Mouse (Mus musculus) kidney, adult 11 months (tissue): Measurements from ENCODE around the gene Psmb7.

Experiments
- DNase-seq: peaks from one replicate; pipeline ENCODE4 v3.0.0; 2022

Gene Psmb7

DNA sequence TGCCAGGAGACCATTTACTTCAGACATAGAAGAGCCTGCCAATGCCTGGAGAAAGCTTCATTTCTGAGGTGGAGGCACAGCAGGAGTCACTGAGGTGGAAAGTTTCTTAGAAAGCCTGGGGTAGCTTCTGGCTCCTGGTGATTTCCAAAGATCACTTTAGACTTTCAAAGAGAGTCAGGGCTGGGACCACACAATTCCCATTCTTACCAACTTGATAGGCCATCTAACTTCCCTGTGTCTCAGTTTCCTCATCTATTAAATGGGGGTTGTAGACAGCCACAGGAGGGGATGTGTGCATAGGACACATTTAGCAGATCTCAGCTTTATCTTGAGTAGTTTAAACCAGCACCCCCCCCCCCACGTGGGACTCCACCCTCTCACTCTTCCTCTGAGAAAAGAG lies 101.5 kb downstream of the Psmb7 start:
- DNase-seq, result no peak

GRCm38 (mm10) chr2:38541570-38541969 lies 102.3 kb downstream of the Psmb7 start:
- no peak for DNase-seq

DNA sequence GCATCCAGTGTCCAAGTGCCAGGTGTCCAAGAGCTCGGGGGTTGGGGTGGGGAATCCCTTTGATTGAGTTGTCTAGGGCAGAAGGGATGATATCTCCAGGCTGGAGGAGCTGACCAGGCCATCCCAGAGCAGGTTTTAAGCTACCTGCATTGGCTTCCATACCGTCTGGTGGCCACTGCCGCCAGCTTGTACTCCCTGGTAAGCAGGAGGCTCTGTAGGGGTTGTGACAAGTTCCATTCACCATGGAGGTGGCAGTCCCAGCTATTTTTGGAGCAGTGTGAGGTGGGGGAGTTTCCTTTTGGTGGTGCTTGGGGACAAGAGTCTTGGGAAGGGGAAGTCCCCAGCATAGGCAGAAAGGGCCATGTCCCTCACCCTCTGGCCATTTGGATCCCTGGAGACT lies 102.8 kb downstream of the Psmb7 start:
- DNase-seq, result no peak

DNA sequence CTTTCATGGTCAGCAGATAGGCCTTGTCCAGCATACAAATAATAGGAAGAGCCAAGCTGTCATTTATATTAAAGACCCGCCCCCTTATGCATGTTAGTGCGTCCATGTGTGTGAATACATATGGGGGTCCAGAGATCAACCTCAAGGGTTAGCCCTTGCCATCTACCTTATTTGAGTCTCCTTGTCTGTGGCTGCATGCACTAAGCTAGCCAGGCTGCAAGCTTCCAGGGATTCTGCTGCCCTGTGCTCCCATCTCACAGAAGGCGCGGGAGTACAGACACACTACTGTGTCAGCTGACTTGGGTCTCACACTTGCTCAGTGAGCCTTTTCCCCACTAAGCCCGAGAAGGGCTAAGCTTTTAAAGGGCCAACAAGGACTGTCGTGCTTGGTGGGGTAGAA lies 103.2 kb downstream of the Psmb7 start:
- DNase-seq, result no peak

DNA sequence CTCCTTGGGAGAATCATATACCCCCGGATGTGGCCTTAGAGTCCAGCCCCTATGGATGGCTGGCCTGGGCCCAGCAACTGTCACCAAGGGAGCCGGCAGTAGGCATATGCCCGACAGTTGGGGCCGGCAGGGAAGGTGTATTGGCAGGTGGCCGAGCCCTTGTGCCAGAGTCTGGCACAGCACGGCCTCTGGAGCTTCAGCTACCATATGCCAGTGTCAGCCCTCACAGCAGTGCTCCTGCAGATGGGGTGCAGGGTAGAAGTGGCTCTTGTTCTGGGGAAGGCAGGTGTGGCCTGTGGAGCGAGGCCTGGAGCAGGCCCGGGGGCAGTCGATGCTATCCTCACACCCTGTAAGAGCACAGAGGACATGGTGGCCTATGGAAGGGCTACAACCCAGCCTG lies 104.2 kb downstream of the Psmb7 start:
- DNase-seq, result no peak
